Mouse (Mus musculus) thymus, postnatal 14 days (tissue): ENCODE measurements around the gene Krtap1-5.
"Not testable (repeated sequence)": the region's sequence is repeated elsewhere in the genome, so short reads cannot be mapped to it uniquely, and the experiment has no call there.

Source experiments
- DNase-seq: peaks from one replicate; pipeline ENCODE4 v3.0.0; 2021

Krtap1-5 gene

GRCm38 (mm10) chr11:99580636-99581035, at the start of gene Krtap1-5:
Gene Krtap1-5, minus strand, starts transcription at chr11:99581016.
- DNase-seq: no peak

DNA sequence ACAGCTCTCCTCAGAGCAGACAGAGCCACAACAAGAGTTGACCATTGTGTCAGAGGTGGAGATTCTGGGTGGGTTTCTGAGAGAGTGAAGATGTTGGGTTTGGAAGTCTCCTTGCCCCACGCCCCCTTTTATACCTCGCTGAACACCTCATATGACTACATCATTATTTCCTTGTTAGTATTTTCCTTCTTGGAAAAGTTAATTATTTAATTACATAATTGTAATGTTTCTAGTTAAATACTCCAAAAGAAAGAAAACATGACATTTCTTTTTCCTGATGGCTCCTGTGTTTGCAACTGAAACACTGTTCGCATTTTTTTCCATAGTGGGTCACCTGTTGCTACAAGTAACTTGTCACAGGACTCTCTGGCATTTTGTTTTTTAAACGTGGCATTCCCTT, 47.3 kb upstream of the Krtap1-5 start, which contains the start of gene Krtap4-1:
Krtap4-1 (minus strand) TSS at position 101 of the 400 bp plus-strand sequence.
- no peak for DNase-seq

GRCm38 (mm10) chr11:99620335-99620734, 39.5 kb upstream of the Krtap1-5 start, which contains the start of gene Gm11562:
Gene Gm11562, minus strand, starts transcription at chr11:99620435.
- DNase-seq: no peak

DNA sequence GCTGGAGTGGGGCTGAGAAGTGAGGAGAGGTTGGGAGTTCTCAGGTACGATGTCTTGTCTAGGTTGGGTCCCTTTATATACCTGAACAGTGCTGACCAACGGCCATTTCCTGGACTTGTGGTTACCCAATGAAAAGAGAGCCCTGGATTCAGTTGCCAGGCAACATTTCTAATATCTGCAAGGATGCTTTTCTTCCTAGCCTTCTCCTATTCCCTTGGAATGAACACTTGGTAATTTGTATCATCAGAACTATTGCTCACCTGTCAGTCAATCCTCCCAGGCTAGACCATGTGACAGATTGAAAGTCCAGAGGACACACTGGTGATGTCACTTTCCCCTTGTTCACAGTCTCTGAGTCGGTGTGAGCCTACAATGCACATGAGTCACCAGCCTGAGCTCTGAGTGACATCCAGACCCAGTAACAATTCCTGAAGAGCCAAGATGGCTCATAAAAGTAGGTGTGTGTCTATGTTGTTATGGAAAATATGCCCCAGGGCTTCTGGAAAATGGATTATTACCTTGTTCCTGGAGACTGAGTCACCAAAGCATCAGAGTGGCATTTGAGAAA, 34.1 kb upstream of the Krtap1-5 start, which contains the start of gene Krtap2-4:
Krtap2-4 (minus strand) TSS at position 51 of the 568 bp plus-strand sequence.
- no peak for DNase-seq

DNA sequence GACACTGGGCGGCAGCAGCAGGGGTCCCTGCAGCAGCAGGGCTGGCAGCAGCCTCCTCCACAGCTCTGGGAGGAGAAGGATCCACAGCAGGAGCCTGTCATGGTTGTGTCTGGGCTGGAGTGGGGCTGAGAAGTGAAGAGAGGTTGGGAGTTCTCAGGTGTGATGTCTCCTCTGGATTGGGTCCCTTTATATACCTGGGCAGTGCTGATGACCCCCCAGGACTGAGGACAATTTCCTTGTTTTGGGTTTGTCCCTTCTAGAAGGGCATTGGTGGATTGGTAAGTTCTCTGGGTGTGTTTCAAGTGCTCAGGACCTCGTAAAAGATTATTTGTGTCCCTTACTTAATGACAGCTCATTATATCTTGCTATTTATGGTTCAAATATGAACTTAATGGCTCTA, 29.3 kb upstream of the Krtap1-5 start, which contains the start of gene Gm11937:
Gm11937 (minus strand) TSS at position 101 of the 400 bp plus-strand sequence.
- not testable (repeated sequence) for DNase-seq

GRCm38 (mm10) chr11:99609126-99609525, 28.3 kb upstream of the Krtap1-5 start:
- DNase-seq: no peak

GRCm38 (mm10) chr11:99603208-99603607, 22.4 kb upstream of the Krtap1-5 start, which contains the start of gene Gm11938:
Gene Gm11938, minus strand, starts transcription at chr11:99603308.
- not testable (repeated sequence) for DNase-seq

DNA sequence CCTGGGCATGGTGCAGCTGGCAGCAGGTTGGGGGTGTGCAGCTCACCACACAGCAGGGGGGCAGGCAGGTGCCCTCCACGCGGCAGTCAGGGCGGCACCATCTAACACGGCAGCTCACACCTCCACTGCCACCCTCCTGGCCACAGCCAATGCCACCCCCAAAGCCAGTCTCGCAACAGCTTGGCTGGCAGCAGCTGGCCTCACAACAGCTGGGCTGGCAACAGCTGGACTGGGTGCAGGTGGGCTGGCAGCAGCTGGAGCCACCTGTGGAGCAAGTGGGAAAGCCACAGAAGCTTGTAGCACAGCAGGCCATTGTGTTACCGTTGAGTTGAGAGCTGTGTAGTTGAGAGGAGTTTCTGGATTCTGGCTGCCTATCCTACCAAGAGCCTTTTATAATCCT, 16.9 kb upstream of the Krtap1-5 start, which contains the start of gene Krtap9-3:
Krtap9-3 (minus strand) TSS at position 364 of the 400 bp plus-strand sequence.
- DNase-seq: not testable (repeated sequence)

DNA sequence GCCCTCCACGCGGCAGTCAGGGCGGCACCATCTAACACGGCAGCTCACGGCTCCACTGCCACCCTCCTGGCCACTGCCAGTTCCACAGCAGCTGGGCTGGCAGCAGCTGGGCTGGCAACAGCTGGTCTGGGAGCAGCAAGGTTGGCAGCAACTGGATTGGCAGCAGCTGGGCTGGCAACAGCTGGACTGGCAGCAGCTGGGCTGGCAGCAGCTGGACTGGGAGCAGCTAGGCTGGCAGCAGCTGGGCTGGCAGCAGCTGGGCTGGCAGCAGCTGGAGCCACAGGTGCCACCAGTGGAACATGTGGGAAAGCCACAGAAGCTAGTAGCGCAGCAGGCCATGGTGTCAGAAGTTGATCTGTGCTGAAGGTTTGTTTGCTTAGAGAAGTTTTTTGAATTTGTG, 10.2 kb upstream of the Krtap1-5 start, which contains the start of gene Krtap1-3:
Krtap1-3 (minus strand) TSS at position 359 of the 400 bp plus-strand sequence.
- DNase-seq: no peak

DNA sequence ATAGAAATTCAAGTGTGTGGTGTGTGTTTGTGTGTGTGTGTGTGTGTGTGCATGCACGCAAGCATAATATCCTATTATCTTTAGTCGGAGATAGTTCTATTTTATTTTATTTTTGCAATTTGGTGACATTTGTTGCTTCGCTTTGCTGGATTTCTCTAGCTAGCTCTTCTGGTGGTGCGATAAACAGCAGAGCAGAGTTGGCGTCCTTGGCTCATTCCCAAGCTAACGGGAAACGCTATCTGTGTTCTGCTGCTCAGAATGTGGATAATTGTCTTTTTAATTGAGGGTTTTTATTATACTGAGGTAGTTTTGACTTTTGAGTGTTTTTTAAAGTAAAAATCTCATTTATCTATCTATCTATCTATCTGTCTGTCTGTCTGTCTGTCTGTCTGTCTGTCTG, 4.3 kb upstream of the Krtap1-5 start:
- DNase-seq: no peak

DNA sequence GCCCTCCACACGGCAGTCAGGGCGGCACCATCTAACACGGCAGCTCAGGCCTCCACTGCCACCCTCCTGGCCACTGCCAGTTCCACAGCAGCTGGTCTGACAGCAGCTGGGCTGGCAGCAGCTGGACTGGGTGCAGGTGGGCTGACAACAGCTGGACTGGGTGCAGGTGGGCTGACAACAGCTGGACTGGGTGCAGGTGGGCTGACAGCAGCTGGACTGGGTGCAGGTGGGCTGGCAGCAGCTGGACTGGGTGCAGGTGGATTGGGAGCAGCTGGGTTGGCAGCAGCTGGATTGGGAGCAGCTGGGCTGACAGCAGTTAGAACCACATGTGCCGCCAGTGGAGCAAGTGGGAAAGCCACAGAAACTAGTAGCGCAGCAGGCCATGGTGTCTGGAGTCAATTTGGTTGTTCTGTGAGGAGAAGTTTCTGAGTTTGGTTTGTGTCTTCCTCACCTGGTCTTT, 2.5 kb upstream of the Krtap1-5 start, which contains the start of gene Krtap1-4:
Krtap1-4 (minus strand) TSS at position 410 of the 460 bp plus-strand sequence.
- no peak for DNase-seq

GRCm38 (mm10) chr11:99581564-99581963, 748 bp upstream of the Krtap1-5 start:
- DNase-seq: no peak

DNA sequence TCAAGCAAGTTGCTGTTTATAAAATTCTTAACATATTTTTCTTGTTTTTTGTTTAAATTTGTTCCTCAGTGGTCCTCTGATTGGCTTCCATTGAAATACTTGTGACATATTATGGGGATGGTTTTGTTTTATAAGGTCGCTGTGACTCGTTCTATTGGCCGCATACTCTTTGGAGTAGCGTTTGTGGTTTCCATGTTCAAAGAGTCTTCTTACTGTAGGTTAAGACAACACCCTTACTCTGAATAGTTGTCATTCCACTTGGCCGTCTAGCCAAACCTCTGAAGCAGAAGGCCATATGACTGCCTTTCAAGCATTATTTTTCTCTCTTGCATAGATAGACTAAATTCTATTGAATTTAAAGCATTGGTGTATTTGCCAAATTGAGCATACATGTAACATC, 235 bp upstream of the Krtap1-5 start:
- no peak for DNase-seq

GRCm38 (mm10) chr11:99574106-99574505, 6.7 kb downstream of the Krtap1-5 start:
- DNase-seq: peak; percentile 58

- DNase-seq: no peak
Measured at GRCm38 (mm10) chr11:99573164-99573563, 7.7 kb downstream of the Krtap1-5 start.

DNA sequence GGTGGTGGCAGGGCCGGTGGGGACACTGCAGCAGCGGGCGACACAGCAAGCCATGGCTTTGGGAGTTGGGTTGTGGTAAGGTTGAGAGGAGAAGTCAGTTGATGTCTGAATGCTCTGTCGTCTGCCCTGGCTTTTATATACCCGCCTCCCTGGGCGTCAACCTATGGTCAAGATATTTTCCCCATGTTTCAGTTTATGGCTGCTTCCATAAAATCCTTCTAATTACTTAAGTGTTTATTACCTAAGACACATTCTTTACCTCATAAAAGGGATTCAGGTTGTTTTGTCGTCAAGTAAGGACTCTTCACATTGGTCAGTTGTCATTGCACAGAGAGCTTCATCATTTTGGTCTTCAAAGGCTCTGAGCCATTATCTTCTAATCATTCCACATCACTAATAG, 14.3 kb downstream of the Krtap1-5 start, which contains the start of gene Krtap3-1:
Krtap3-1 (minus strand) TSS at position 101 of the 400 bp plus-strand sequence.
- no peak for DNase-seq

GRCm38 (mm10) chr11:99562580-99562979, 18.2 kb downstream of the Krtap1-5 start:
- no peak for DNase-seq

GRCm38 (mm10) chr11:99559366-99559765, 21.4 kb downstream of the Krtap1-5 start, which contains the start of gene Gm11939:
Gene Gm11939, minus strand, starts transcription at chr11:99559466.
- no peak for DNase-seq

DNA sequence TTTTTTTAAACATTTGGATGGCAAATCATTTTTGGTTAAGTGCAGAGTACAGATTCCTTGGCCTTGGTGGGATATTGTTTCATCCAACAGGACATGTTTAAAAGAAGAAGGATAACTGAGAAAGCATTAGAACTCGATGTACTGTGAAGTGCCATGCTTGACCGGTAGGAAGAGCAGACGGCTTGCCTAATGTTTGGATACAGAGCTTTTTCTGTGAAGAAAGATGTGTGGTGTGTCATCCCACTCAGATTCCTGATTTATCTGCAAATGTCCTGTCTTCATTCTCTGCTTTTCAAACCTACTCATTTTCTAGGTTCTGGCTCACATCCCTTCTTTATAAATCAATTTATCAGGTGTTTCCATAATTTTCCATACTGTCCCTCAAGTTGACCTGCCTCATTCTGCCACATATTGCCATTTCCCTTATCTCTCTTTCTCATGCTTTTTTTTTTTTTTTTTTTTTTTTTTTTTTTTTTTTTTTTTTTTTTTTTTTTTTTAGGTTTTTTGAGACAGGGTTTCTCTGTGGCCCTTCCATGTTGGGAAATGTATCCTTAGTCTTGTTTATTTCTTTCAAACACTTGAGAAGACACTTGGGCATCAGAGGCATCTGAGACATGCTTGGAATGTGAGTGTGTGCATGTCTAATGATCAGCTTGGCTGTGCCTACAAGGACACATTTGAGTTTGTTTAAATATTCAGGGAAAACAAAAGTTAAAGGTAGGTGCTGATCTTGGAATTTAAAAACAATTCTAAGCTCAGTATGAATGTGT, 22.7 kb downstream of the Krtap1-5 start:
- no peak for DNase-seq

DNA sequence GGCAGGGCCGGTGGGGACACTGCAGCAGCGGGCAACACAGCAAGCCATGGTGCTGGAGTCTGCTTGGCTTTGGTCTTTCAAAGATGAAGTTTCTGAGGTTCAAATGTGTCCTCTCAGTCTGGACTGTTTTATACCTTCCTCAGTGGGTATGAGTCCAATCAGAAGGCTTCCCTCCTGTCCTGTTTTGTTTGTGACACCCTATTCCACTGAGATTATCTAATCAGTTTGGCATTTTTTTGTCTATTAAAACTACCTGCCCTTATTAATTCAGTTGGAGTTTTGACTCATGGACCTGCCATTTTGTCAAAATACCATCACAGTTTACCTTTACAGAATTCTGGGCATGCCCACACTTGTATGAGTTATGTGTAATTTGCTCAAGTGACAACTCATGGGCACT, 24.1 kb downstream of the Krtap1-5 start, which contains the start of gene Krtap3-2:
Krtap3-2 (minus strand) TSS at position 101 of the 400 bp plus-strand sequence.
- no peak for DNase-seq

DNA sequence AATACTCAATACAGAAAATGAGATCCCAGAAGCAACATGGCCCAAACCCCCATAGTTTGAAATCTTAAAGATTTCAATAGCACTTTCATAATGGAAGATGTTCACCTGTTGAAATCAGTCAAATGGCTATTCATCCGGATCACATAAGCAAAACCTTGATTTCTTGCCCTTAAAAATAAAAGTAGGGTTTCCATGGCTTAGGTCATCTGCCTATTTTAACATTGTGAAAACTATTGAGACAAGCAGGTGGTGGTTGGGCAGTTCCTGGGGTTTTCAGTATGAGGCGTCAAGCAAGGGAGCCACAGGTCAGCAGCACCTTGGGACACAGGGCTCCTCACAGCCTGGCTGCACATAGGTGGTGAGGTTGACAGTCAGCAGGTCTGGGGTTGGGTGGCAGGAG, 24.6 kb downstream of the Krtap1-5 start:
- DNase-seq: no peak

GRCm38 (mm10) chr11:99550765-99551164, 30.1 kb downstream of the Krtap1-5 start, which contains the start of gene Krtap3-3:
Gene Krtap3-3, minus strand, starts transcription at chr11:99550865.
- no peak for DNase-seq

GRCm38 (mm10) chr11:99547892-99548291, 32.9 kb downstream of the Krtap1-5 start:
- no peak for DNase-seq
